Mouse (Mus musculus) bone marrow, adult 2 months (tissue): Measurements from ENCODE around the gene Phyh.

Experiments used
- CTCF ChIP-seq: fragments of 200-500 bp; IDR thresholded peaks from 2 replicates; pipeline ENCODE4 v1.5.1; 2011; ENCODE audit warnings: low read length, control low read depth; ENCODE audit not compliant: control insufficient read depth, insufficient read depth
- POLR2A ChIP-seq: fragments of 200-500 bp; IDR thresholded peaks from 2 replicates; pipeline ENCODE4 v1.6.1; 2011; ENCODE audit warnings: low read depth, mild to moderate bottlenecking, control low read depth, low read length, borderline replicate concordance; ENCODE audit not compliant: control insufficient read depth

DNA sequence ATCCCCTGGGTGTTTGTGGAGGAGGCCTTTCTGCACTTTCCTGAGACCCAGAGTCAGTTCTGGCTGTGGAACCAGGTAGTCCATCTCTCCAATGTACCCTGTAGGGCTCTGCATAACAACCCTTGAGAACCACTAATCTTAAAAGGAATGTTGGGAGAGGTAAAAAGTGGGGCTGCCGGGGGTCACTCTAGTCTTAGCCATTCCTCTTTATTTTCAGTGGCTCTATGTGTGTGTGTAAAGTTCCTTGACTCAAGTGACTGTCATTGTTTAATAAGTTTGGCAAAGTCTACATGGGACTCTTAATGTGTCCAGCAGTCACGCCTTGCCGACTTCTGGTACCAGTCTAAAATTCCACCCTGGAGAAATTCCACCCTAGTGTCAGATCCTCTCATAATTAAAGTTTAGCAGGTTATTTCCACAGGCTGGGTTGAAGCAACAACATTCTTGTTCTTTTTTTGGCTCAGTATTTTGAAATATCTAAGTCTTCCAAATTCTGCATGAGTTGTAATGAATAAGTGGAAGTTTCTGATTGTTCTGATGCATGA is 10.0 kb upstream of the Phyh start:
- TF ChIP-seq CTCF (no peak), POLR2A (no peak)
